Mouse (Mus musculus) embryonic facial prominence, embryonic 11.5 days (tissue): ENCODE measurements around the gene Agbl3. TPM values are rescaled to one million over a fixed set of nuclear protein-coding genes. Genes with fewer than 3 reads are reported as not detected.

Source experiments
- ATAC-seq: fragments of 200-750 bp; cut with Nextera tagmentation; replicated peaks from 2 replicates; pipeline ENCODE4 v1.8.0; 2017; ENCODE audit warnings: low read depth; ENCODE audit not compliant: insufficient number of reproducible peaks, low FRiP score, low TSS enrichment
- DNase-seq: peaks from one replicate; pipeline ENCODE4 v3.0.0-alpha.2; 2015; ENCODE audit warnings: low spot score
- H3K27ac ChIP-seq: fragments of 300-500 bp; sonication (generic); replicated peaks from 2 replicates; pipeline ENCODE4 v1.5.1; 2014; ENCODE audit warnings: mild to moderate bottlenecking, low read depth, low read length, control low read depth
- H3K27me3 ChIP-seq: fragments of 300-500 bp; sonication (generic); 2 replicates; pipeline ENCODE4 v1.6.1; 2014; ENCODE audit warnings: mild to moderate bottlenecking, low read length, moderate library complexity, mixed read lengths; ENCODE audit not compliant: control insufficient read depth, insufficient read depth
- H3K36me3 ChIP-seq: fragments of 300-500 bp; sonication (generic); replicated peaks from 2 replicates; pipeline ENCODE4 v1.6.1; 2014; ENCODE audit warnings: low read depth, mild to moderate bottlenecking, low read length, moderate library complexity, mixed read lengths; ENCODE audit not compliant: control insufficient read depth, insufficient read depth
- H3K4me1 ChIP-seq: fragments of 300-500 bp; sonication (generic); 2 replicates; pipeline ENCODE4 v1.6.1; 2014; ENCODE audit warnings: low read length, mixed read lengths; ENCODE audit not compliant: control insufficient read depth, insufficient read depth
- H3K4me2 ChIP-seq: fragments of 300-500 bp; sonication (generic); 2 replicates; pipeline ENCODE4 v1.6.1; 2014; ENCODE audit warnings: low read depth, mild to moderate bottlenecking, control low read depth, low read length, moderate library complexity
- H3K4me3 ChIP-seq: fragments of 300-500 bp; sonication (generic); 2 replicates; pipeline ENCODE4 v1.5.1; 2014; ENCODE audit warnings: low read depth, low read length, control low read depth
- H3K9ac ChIP-seq: fragments of 300-500 bp; sonication (generic); replicated peaks from 2 replicates; pipeline ENCODE4 v1.6.1; 2014; ENCODE audit warnings: mild to moderate bottlenecking, control low read depth, low read length
- H3K9me3 ChIP-seq: fragments of 300-500 bp; sonication (generic); replicated peaks from 2 replicates; pipeline ENCODE4 v1.6.1; 2016; ENCODE audit warnings: mild to moderate bottlenecking, low read length, inconsistent platforms, mixed read lengths; ENCODE audit not compliant: control insufficient read depth
- WGBS: fragments of 180-500 bp; shearing (Covaris S2); extraction: QIAGEN DNeasy Blood & Tissue Kit; methylation state at CpG from one replicate; pipeline ENCODE4 v1.1.7; 2014; 5-methylcytosine and 5-hydroxymethylcytosine counted together
- polyA plus RNA-seq: library from polyadenylated mRNA; unstranded; fragments of >200 nt; fragmentation: Nextera tagmentation; extraction: Ambion mirVana; gene quantifications from 2 replicates; pipeline ENCODE4 v1.2.1, GENCODE M21; 2014

The Agbl3 gene
- polyA plus RNA-seq, 1 experiment from 2014 or later: 5.2 TPM

DNA sequence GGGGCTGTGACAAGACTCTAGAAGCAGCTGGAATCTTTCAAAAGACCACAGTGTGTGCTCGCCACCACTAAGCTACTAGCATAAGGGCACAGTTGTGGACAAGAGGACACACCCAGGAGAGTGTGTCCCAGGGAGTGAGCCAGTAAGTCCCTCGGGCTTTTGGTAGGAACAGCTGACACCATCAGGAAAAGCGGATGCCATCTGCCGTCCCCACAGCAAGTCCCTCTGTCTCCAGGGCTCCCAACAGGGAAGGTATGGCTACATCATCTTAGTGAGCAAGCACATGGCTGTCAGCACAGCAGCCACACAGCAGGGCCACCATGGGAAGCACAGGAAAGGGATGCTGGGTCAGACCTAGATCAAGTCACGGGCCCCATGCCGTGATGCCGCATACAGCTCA, 115.3 kb downstream of the Agbl3 start:
- 84% methylated on average over 7 of the region's 7 CpGs for WGBS
- no peaks in the 10 kb centered on the region for H3K4me1 ChIP-seq
- H3K4me3 ChIP-seq: no peak overlapping the region
- H3K27ac ChIP-seq: no peak overlapping the region
- no peak overlapping the region for H3K9ac ChIP-seq
- no peak overlapping the region for H3K4me2 ChIP-seq
- ATAC-seq (0 out of 2 replicates have a peak, but pooled peaks have one; percentile 37), DNase-seq (no peak)
- H3K27me3 ChIP-seq: no peaks in the 10 kb centered on the region
- peaks cover 8% of the 10 kb centered on the region; the same call in 1 of the 2 replicates for H3K36me3 ChIP-seq
- H3K9me3 ChIP-seq: no peaks in the 10 kb centered on the region

DNA sequence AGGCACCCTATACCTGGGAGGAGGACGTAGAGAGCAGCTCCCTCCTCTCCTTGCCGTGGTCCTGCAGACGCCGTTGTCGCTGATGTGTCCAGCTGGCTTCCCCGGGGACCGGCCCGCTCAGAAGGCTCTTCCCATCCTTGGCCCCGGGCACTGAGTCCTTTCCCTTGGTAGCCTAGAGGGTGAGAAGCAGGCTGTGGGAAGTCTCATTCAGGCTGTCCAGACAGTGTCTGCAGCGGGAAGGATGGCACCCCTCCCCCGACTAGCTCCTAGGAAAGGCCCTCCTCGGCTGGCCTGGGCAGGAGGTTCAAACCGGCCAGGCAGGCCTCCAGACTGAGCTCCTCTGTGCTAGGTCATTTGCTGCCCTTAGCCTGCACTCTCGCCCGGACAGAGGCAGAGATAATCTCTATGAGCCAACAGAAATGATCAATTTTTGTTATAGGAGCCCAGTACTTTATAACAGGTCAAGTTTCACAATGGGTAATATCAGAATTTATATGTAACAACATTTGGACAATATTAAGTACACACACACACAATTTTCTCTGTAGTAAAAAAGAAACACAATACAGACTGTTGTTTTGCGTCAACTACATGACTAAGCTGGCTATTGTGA, 116.0 kb downstream of the Agbl3 start:
- Histone ChIP-seq H3K27ac (no peak overlapping the region), H3K36me3 (peaks cover 6% of the 10 kb centered on the region; the same call in 1 of the 2 replicates), H3K4me2 (no peak overlapping the region), H3K27me3 (no peaks in the 10 kb centered on the region), H3K9me3 (no peaks in the 10 kb centered on the region), H3K4me1 (no peaks in the 10 kb centered on the region), H3K9ac (no peak overlapping the region; the same call in 1 of the 2 replicates), H3K4me3 (no peak overlapping the region)
- WGBS: 48% methylated on average over 14 of the region's 16 CpGs
- ATAC-seq (no peak), DNase-seq (no peak)

DNA sequence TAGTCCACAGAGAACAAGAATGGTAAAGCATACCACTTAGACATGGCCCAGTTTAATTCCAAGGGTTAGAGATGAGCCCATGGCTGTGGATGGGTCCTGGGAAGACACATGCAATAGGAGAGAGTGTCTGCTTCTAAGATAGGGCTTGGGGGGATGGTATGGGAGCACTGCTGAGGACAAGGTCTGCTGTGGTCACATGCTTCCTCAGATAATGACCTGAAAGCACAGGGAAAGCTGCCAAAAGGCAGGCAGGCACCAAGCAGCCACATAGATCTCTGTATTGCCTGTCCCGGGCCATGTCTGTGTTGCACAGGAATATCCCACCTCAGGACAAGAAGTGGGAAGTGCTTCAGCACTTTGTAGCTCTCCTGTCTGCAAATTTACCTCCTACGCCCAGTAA, 118.9 kb downstream of the Agbl3 start:
- 93% methylated on average over 2 of the region's 2 CpGs for WGBS
- H3K36me3 ChIP-seq: no peaks in the 10 kb centered on the region; the same call in 1 of the 2 replicates
- H3K27ac ChIP-seq: no peak overlapping the region
- no peaks in the 10 kb centered on the region for H3K9me3 ChIP-seq
- H3K4me2 ChIP-seq: no peak overlapping the region
- DNase-seq: no peak
- no peaks in the 10 kb centered on the region for H3K27me3 ChIP-seq
- no peak for ATAC-seq
- no peak overlapping the region for H3K9ac ChIP-seq
- H3K4me1 ChIP-seq: no peaks in the 10 kb centered on the region
- H3K4me3 ChIP-seq: no peak overlapping the region

DNA sequence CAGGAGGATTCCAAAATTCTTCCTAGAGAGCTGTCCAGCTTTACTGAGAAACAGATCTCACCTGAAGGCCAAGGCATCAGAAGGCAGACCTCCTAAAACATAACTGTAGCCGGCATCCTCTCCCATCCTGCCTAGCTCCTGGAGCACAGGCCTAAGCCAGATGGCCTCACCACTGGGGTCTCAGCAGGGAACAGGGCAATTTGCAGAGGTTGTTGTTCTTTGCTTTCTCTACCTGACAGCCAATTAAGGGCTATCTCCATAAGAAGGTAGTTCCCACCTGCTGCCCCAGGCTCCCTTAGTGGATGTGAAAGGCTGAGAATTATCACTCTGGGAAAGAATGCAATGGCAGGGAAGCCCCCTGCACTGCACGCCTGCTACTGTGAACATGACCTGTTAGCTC, 120.8 kb downstream of the Agbl3 start:
- 80% methylated on average over 2 of the region's 2 CpGs for WGBS
- no peaks in the 10 kb centered on the region for H3K9me3 ChIP-seq
- H3K27me3 ChIP-seq: no peaks in the 10 kb centered on the region
- ATAC-seq (no peak), DNase-seq (no peak)
- H3K9ac ChIP-seq: no peak overlapping the region
- H3K27ac ChIP-seq: no peak overlapping the region
- H3K4me2 ChIP-seq: no peak overlapping the region
- H3K36me3 ChIP-seq: no peaks in the 10 kb centered on the region
- H3K4me1 ChIP-seq: no peaks in the 10 kb centered on the region
- H3K4me3 ChIP-seq: no peak overlapping the region

DNA sequence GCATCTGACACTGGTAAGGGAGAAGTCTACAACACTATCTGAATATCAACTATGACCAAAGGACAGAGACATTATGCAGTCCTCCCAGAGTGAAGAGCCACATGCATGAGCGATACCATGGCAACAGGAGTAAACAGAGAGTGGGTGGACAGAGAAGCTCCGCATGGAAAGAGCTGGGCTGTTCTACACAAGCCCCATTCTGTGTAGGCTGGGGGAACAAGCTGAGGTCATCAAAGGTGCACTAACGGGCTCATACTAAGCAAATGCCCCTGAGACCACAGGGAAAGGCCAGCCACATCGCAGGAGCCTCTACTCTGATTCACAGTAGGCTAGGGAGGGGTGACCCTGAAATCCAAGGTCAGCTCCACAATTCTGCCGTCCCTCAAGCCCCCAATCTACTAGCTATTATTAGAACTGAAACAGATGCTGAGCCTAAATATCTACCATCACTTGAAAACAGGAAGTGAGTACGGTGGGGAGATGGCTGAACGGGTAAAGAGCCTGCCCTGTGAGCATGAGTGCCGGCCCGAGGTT, 121.7 kb downstream of the Agbl3 start:
- ATAC-seq: no peak; the same call in 1 of the 2 replicates
- H3K27me3 ChIP-seq: no peaks in the 10 kb centered on the region
- no peaks in the 10 kb centered on the region; the same call in 1 of the 2 replicates for H3K4me1 ChIP-seq
- 58% methylated on average over 9 of the region's 9 CpGs for WGBS
- no peak overlapping the region for H3K4me3 ChIP-seq
- no peak overlapping the region for H3K9ac ChIP-seq
- DNase-seq: no peak
- H3K9me3 ChIP-seq: no peaks in the 10 kb centered on the region
- H3K27ac ChIP-seq: no peak overlapping the region
- H3K36me3 ChIP-seq: no peaks in the 10 kb centered on the region
- H3K4me2 ChIP-seq: no peak overlapping the region

DNA sequence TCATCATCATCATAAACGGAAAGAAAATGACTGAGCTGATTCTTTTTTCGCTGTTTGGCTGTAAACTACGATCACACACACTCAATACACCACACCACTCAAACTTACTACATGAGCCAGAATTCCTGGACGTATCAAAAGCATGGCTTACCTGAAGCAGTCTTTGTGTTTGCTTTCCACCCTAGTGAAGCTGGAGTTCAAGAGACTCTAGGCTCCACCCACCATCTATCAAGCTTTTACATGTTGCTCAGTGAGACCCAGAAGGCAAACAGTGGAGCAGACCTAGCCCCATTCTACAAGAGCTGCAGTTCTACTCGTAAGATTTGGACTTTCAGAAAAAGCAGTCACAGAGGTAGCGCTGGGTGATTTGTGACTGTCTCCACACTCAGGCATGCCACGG, 122.3 kb downstream of the Agbl3 start:
- no peaks in the 10 kb centered on the region; the same call in 1 of the 2 replicates for H3K4me1 ChIP-seq
- no peaks in the 10 kb centered on the region for H3K27me3 ChIP-seq
- H3K9me3 ChIP-seq: no peaks in the 10 kb centered on the region
- ATAC-seq (no peak), DNase-seq (no peak)
- no peak overlapping the region for H3K9ac ChIP-seq
- WGBS: 93% methylated on average over 7 of the region's 7 CpGs
- H3K4me2 ChIP-seq: no peak overlapping the region
- no peak overlapping the region for H3K27ac ChIP-seq
- H3K4me3 ChIP-seq: no peak overlapping the region
- no peaks in the 10 kb centered on the region for H3K36me3 ChIP-seq

DNA sequence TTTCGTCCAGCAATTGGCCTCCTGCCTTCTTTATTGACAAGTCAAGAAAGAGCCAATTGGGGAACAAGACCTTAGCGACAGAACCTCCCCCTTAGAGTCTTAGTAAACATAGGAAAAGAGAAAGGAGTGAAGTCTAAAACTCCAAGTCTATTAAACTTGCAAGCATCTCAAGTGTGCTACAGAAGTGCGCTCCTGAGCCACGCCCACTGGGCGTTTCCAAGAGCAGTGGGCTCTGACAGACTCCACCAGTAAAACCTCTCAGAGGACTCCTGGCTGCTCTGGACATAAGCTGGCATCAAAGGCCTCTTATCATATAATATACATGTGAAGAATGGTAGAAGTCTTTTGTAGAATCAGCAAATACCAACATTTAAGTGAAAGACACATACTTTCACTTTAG, 123.2 kb downstream of the Agbl3 start:
- Histone ChIP-seq H3K36me3 (0 out of 2 replicates have a peak, but pooled peaks cover 2% of the 10 kb centered on the region), H3K4me3 (no peak overlapping the region), H3K4me1 (no peaks in the 10 kb centered on the region; the same call in 1 of the 2 replicates), H3K27ac (no peak overlapping the region), H3K9me3 (no peaks in the 10 kb centered on the region), H3K9ac (no peak overlapping the region), H3K4me2 (no peak overlapping the region), H3K27me3 (no peaks in the 10 kb centered on the region)
- WGBS: 85% methylated on average over 5 of the region's 5 CpGs
- ATAC-seq (no peak), DNase-seq (no peak)

DNA sequence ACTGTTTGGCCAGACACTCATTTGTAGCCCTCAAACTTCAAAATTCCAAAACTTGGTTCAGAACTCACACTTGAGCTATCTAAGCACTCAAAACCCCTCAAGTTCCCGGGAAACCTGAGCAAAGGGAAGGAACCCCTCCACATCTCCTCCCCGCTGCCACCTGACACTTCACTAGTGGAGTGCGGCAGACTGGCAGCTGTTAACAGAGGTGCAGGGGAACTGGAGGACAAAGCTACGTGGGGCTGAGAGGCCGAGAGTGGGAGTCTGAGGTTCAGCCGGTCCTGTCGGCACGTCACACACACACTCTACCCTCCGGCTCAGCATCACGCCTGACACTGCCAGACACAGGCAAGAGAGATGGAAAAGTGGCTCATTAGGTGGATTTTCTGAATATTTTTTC, 123.6 kb downstream of the Agbl3 start:
- H3K9ac ChIP-seq: no peak overlapping the region
- DNase-seq (no peak), ATAC-seq (no peak)
- 90% methylated on average over 10 of the region's 10 CpGs for WGBS
- H3K36me3 ChIP-seq: 0 out of 2 replicates have a peak, but pooled peaks cover 2% of the 10 kb centered on the region
- no peak overlapping the region for H3K4me3 ChIP-seq
- H3K4me1 ChIP-seq: no peaks in the 10 kb centered on the region; the same call in 1 of the 2 replicates
- no peaks in the 10 kb centered on the region for H3K9me3 ChIP-seq
- H3K4me2 ChIP-seq: no peak overlapping the region
- no peak overlapping the region for H3K27ac ChIP-seq
- no peaks in the 10 kb centered on the region for H3K27me3 ChIP-seq
